Mouse (Mus musculus) ES-E14 (cell line): ENCODE measurements around the gene Cd9. TPM values are rescaled to one million over a fixed set of nuclear protein-coding genes. Genes with fewer than 3 reads are reported as not detected.
A peak's percentile ranks its signal among the peaks of the same experiment; 100 is the strongest.

Experiments
- DNase-seq: peaks from one replicate; pipeline ENCODE4 v3.0.0-alpha.2; 2013; ENCODE audit warnings: low read depth, low spot score
- H3K27ac ChIP-seq: 2 replicates; pipeline ENCODE4 v1.5.1; 2012; ENCODE audit warnings: low read depth, mild to moderate bottlenecking, low read length, moderate library complexity, mixed read lengths; ENCODE audit not compliant: poor library complexity, insufficient read depth, severe bottlenecking
- H3K36me3 ChIP-seq: 2 replicates; pipeline ENCODE4 v1.6.1; 2012; ENCODE audit warnings: mild to moderate bottlenecking, low read length, moderate library complexity, mixed read lengths; ENCODE audit not compliant: control insufficient read depth, poor library complexity, insufficient read depth, severe bottlenecking
- H3K4me1 ChIP-seq, 2 experiments: fragments of 150-350 bp in 1 of 2; sonication (generic) in 1 of 2; 2 replicates each; pipeline ENCODE4 v1.6.1; 2012; ENCODE audit warnings: low read length in 2 of 2, mild to moderate bottlenecking in 1 of 2, mixed read lengths in 1 of 2; ENCODE audit not compliant: control insufficient read depth in 2 of 2, insufficient read depth in 2 of 2, poor library complexity in 1 of 2
- H3K4me3 ChIP-seq, 2 experiments: fragments of 150-350 bp in 1 of 2; sonication (generic) in 1 of 2; 2 replicates each; pipeline ENCODE4 v1.5.1; 2012; ENCODE audit warnings: low read length in 2 of 2, low read depth in 1 of 2, mild to moderate bottlenecking in 1 of 2, mixed read lengths in 1 of 2; ENCODE audit not compliant: insufficient read depth in 1 of 2, poor library complexity in 1 of 2, severe bottlenecking in 1 of 2
- H3K9ac ChIP-seq: 2 replicates; pipeline ENCODE4 v1.6.1; 2012; ENCODE audit warnings: low read depth, mild to moderate bottlenecking, low read length, mixed read lengths; ENCODE audit not compliant: poor library complexity, insufficient read depth, severe bottlenecking
- H3K9me3 ChIP-seq: fragments of 150-350 bp; sonication (generic); 2 replicates; pipeline ENCODE4 v1.6.1; 2012; ENCODE audit warnings: low read depth, mild to moderate bottlenecking, low read length; ENCODE audit not compliant: control insufficient read depth, insufficient read depth
- CHD2 ChIP-seq: IDR thresholded peaks from 2 replicates; pipeline ENCODE4 v1.6.1; 2014; ENCODE audit warnings: mild to moderate bottlenecking, low read depth, low read length, inconsistent platforms
- HCFC1 ChIP-seq: IDR thresholded peaks from 2 replicates; pipeline ENCODE4 v1.6.1; 2012; ENCODE audit warnings: low read length, inconsistent platforms, borderline replicate concordance; ENCODE audit not compliant: insufficient read depth
- MAFK ChIP-seq: IDR thresholded peaks from 2 replicates; pipeline ENCODE4 v1.6.1; 2014; ENCODE audit warnings: mild to moderate bottlenecking, low read depth, low read length, inconsistent platforms; ENCODE audit not compliant: insufficient read depth
- ZC3H11A ChIP-seq: IDR thresholded peaks from 2 replicates; pipeline ENCODE4 v1.6.1; 2012; ENCODE audit warnings: low read depth, mild to moderate bottlenecking, inconsistent platforms, low read length, borderline replicate concordance
- ZNF384 ChIP-seq: IDR thresholded peaks from 2 replicates; pipeline ENCODE4 v1.6.1; 2012; ENCODE audit warnings: low read depth, low read length, inconsistent platforms
- in situ Hi-C, 2 experiments: fragments of 600-800 bp; cut with MboI; formaldehyde crosslinking; loops; one replicate each; pipeline ENCODE4 v1.15.1; 2025; ENCODE audit warnings: low sequenced_read_pairs in 2 of 2, inconsistent platforms in 1 of 2; ENCODE audit not compliant: unreplicated experiment in 2 of 2
- total RNA-seq: library from RNA; depleted of rRNA; stranded (reverse); fragments of 300-350 nt; gene quantifications from 2 replicates; pipeline ENCODE4 v1.2.3, GENCODE M21; 2012

The Cd9 gene
- total RNA-seq, 1 experiment, result 228 TPM

DNA sequence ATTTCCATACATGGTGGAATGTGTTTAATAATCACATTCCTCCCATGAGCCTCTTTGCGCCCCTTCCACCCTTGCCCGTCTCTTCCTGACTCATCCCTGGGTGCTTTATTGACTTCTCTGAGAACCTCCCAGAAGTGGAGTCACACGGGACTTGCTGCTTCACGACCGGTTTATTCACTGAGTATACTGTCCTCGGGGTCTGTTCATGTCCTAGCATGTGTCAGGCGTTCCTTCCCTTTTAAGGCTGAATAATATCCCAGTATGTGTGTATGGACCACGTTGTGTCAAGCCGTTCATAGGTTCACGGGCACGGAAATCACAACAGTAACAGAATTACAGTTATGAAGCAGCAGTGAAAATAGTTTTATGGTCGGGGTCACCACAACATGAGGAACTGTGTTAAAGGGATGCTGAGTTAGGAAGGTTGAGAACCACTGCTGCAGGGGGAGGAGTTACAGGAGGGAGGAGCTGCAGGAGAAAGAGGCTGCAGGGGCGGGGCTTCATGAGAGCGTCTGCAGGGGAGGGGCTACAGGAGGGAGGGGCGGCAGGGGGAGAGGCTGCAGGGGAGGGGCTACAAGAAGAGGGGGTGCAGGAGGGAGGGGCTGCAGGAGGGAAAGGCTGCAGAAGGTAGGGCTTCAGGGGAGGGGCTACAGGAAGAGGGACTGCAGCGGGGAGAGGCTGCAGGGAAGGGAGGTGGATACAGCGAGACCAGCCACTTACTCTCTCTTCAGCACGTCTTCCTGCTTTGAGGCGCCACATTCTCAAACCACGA is 72.4 kb downstream of the Cd9 start:
- no peak for TF ChIP-seq CHD2
- TF ChIP-seq ZC3H11A, result no peak
- TF ChIP-seq MAFK, result no peak
- TF ChIP-seq ZNF384, result no peak
- TF ChIP-seq HCFC1, result no peak
- Histone ChIP-seq H3K36me3 (no peaks in the 10 kb centered on the region), H3K27ac (no peak overlapping the region; the same call in 1 of the 2 replicates), H3K9me3 (no peaks in the 10 kb centered on the region), H3K9ac (no peak overlapping the region; the same call in 1 of the 2 replicates), H3K4me3 (no peak overlapping the region), H3K4me1 (peaks cover 6 to 28% of the 10 kb centered on the region in 2 experiments)
- in situ Hi-C loops, result loop anchor here (5.0 to 10.0 kb wide), 4 partner anchors 57 to 183 kb away; no protein-coding TSS in a partner anchor
- peak; percentile 91 for DNase-seq

DNA sequence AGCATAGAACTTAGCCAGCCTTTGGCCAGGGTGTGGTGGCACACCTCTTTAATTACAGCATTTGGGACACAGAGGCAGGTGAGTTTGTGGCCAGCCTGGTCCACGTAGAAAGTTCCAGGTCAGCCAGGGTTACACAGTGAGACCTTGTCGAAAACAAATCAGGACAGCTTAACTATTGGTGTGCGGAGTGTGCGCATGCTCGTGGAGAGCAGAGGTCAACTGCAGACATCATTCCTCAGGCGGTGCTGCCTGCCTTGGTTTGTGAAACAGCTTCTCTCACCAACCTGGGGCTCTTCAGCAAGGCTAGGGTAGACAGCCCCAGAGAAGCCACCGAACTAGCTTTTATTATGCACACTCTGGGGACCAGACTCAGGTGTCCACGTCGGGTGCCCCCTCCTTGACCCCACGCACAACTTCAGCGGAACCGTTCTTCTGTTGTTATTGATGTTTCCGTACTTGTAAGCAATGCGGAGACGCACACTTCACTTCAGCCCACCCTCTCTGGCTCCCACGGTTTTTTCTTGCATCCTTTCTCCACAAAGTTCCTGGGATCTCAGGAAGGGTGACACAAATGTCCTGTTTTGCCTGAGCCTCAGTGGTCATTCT is 74.0 kb downstream of the Cd9 start:
- TF ChIP-seq CHD2 (no peak), MAFK (no peak), ZNF384 (no peak), HCFC1 (no peak), ZC3H11A (no peak)
- no peaks in the 10 kb centered on the region for H3K36me3 ChIP-seq
- H3K4me3 ChIP-seq, result no peak overlapping the region
- in situ Hi-C loops, result loop anchor here (5.0 to 10.0 kb wide), 4 partner anchors 56 to 184 kb away; no protein-coding TSS in a partner anchor
- no peak overlapping the region for H3K27ac ChIP-seq
- H3K9me3 ChIP-seq, result no peaks in the 10 kb centered on the region
- no peak for DNase-seq
- no peak overlapping the region; the same call in 1 of the 2 replicates for H3K9ac ChIP-seq
- H3K4me1 ChIP-seq, result peaks cover 6 to 24% of the 10 kb centered on the region in 2 experiments

DNA sequence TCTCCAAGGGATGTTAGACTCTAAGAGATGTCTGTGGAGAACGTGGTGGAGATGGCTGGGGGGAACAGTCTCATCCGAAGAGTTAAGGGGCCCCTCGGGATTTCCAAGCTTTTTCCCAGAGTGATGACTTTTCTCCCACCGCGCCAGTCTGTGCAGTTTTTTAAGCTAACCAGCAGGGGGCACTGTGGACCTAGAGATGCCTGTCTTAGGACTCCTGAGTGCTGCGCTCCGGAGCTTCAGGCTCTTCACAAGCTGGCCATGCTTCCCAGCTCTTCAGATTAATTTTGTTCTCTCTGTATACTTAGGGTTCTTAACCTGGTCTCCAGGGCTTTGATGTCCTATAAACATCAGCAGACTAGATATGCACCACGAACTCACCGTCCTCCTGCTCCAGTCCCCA is 75.8 kb downstream of the Cd9 start:
- peak; percentile 90 for DNase-seq
- peaks cover 4 to 17% of the 10 kb centered on the region in 2 experiments for H3K4me1 ChIP-seq
- no peak overlapping the region for H3K9ac ChIP-seq
- no peak overlapping the region for H3K4me3 ChIP-seq
- no peak overlapping the region; the same call in 1 of the 2 replicates for H3K27ac ChIP-seq
- no peaks in the 10 kb centered on the region for H3K36me3 ChIP-seq
- H3K9me3 ChIP-seq, result no peaks in the 10 kb centered on the region
- in situ Hi-C loops, result no loop called here
- TF ChIP-seq HCFC1 (no peak), CHD2 (no peak), ZNF384 (no peak), MAFK (no peak), ZC3H11A (peak; percentile 98)

DNA sequence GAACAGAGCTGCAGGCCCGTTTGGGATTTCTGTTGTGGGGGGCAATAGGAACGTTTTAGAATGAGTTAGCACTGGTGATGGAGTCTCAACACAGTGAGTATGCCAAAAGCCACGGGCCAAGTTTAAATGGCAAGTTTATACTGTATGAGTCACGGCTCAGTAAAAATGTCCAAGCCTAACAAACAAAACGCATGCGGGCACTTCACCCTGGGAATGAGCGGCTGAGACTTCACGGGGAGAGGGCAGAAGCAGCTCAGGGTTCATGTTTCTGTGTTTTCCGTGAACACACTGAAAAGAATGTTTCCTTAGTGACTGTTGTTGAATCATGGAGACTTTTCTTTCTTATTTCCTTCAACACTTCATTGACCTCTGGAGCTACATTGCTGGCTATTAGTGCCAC is 81.3 kb downstream of the Cd9 start:
- no peak for DNase-seq
- Histone ChIP-seq H3K4me1 (peaks cover 0 to 5% of the 10 kb centered on the region in 2 experiments; a peak in 1 of 4 replicates), H3K9ac (no peak overlapping the region), H3K27ac (no peak overlapping the region; the same call in 1 of the 2 replicates), H3K4me3 (no peak overlapping the region), H3K9me3 (no peaks in the 10 kb centered on the region), H3K36me3 (no peaks in the 10 kb centered on the region)
- TF ChIP-seq MAFK (no peak), HCFC1 (no peak), ZC3H11A (no peak), ZNF384 (no peak), CHD2 (no peak)
- in situ Hi-C loops, result no loop called here
